ENCODE assay signal across 27 mouse cellular contexts in genomic region chr2:181142703-181143135, GRCm38 (mm10). TPM values are rescaled to one million over a fixed set of nuclear protein-coding genes. Genes with fewer than 3 reads are reported as not detected.
DNase-seq lines count a peak whose midpoint lies in the region; ATAC-seq and TF ChIP-seq lines count a peak whose summit lies in the region.
"Had no signal": no experiment of that assay in that cellular context is flagged by ENCODE, and none has a peak within 500 bp of the region (broad histone marks: within the 10 kb centered on the region; RNA-seq: fewer than 3 reads in every experiment).

No protein-coding gene starts in this region.

- no peak for TF ChIP-seq CTCF in cerebellum, adult 2 months (IDR thresholded peaks at IDR 0.05; ENCODE audit: borderline replicate concordance, insufficient read depth, low read depth, low read length)
- TF ChIP-seq CTCF in left cerebral cortex, adult 2 months (IDR thresholded peaks at IDR 0.05), result no peak

- peak overlapping the region; percentile 21 for H3K4me3 ChIP-seq in cerebellum, adult 2 months (replicated peaks; ENCODE audit: insufficient read depth, low read depth, low read length)
- no peak overlapping the region for H3K4me3 ChIP-seq in left cerebral cortex, adult 2 months
- no peak overlapping the region for H3K4me3 ChIP-seq in hindbrain, embryonic 12.5 days
- H3K4me3 ChIP-seq: heart, embryonic 10.5 days; hindbrain, embryonic 10.5 days; liver, embryonic 12.5 days; megakaryocyte, embryonic 14.5 days; neural tube, embryonic 15.5 days had no signal

- peak overlapping the region; percentile 98 for H3K27ac ChIP-seq in cerebellum, adult 2 months (ENCODE audit: insufficient read depth, low read length)
- H3K27ac ChIP-seq in left cerebral cortex, adult 2 months, result peak overlapping the region; percentile 95
- H3K27ac ChIP-seq in hindbrain, embryonic 12.5 days, result no peak overlapping the region
- H3K27ac ChIP-seq: heart, embryonic 10.5 days; hindbrain, embryonic 10.5 days; liver, embryonic 12.5 days; neural tube, embryonic 15.5 days had no signal

- no peaks in the 10 kb centered on the region for H3K27me3 ChIP-seq in cerebellum, adult 2 months (ENCODE audit: control insufficient read depth, insufficient read depth, low read length)
- H3K27me3 ChIP-seq in hindbrain, embryonic 12.5 days, result peaks cover 45% of the 10 kb centered on the region

- no peak overlapping the region for H3K9ac ChIP-seq in hindbrain, embryonic 12.5 days
- H3K9ac ChIP-seq: liver, embryonic 12.5 days; neural tube, embryonic 15.5 days had no signal

- H3K4me1 ChIP-seq in cerebellum, adult 2 months (ENCODE audit: control insufficient read depth, insufficient read depth, low read length), result peaks cover 67% of the 10 kb centered on the region
- peaks cover 5% of the 10 kb centered on the region; the same call in 1 of the 2 replicates for H3K4me1 ChIP-seq in hindbrain, embryonic 12.5 days
- H3K4me1 ChIP-seq: megakaryocyte, embryonic 14.5 days had no signal

- WGBS in cerebellum, adult 2 months, result 3% methylated on average over 8 of the region's 8 CpGs
- 58% methylated on average over 8 of the region's 8 CpGs for WGBS in hindbrain, embryonic 12.5 days

- no peak overlapping the region for H3K4me2 ChIP-seq in hindbrain, embryonic 12.5 days (replicated peaks)
- H3K4me2 ChIP-seq: liver, embryonic 12.5 days; neural tube, embryonic 15.5 days had no signal

- no peaks in the 10 kb centered on the region for H3K36me3 ChIP-seq in hindbrain, embryonic 12.5 days
- H3K36me3 ChIP-seq: G1E; heart, embryonic 10.5 days; hindbrain, embryonic 10.5 days; liver, embryonic 12.5 days had no signal

- no peaks in the 10 kb centered on the region for H3K9me3 ChIP-seq in hindbrain, embryonic 12.5 days (replicated peaks)
- H3K9me3 ChIP-seq: G1E; heart, embryonic 10.5 days; hindbrain, embryonic 10.5 days; liver, embryonic 12.5 days; megakaryocyte, embryonic 14.5 days; neural tube, embryonic 15.5 days had no signal

- TF ChIP-seq POLR2A in cerebellum, adult 2 months (IDR thresholded peaks at IDR 0.05; ENCODE audit: borderline replicate concordance, insufficient read depth, low read length), result no peak

- no peak for ATAC-seq in hindbrain, embryonic 12.5 days (ENCODE audit: low FRiP score)
- ATAC-seq: activated CD4-positive, CD25-positive, alpha-beta regulatory T cell, adult 4 months; forebrain, embryonic 14.5 days; liver, embryonic 12.5 days; midbrain, embryonic 16.5 days had no signal

- DNase-seq in cerebellum, adult 2 months, result peak; percentile 68 to 77
- no peak for DNase-seq in cerebellum, adult 11 months
- DNase-seq in left cerebral cortex, adult 2 months (ENCODE audit: extremely low spot score in 1 of 2, low spot score in 2 of 2), result no peak
- no peak for DNase-seq in left cerebral cortex, adult 18-20 months (ENCODE audit: low spot score in 2 of 2)
- peak; percentile 73 for DNase-seq in cerebellum, adult 9-11 months
- peak; percentile 59 to 68 for DNase-seq in left cerebral cortex, postnatal 36 days (ENCODE audit: low spot score in 2 of 2)
- DNase-seq in thymus, postnatal 25 days, result no peak
- DNase-seq: adrenal gland, postnatal 10 days; kidney, adult 18-20 months; kidney, postnatal 14 days; layer of hippocampus, adult 9-11 months; lung, adult 2 months; spleen, adult 18-20 months; thymus, adult 18-20 months had no signal

- intact Hi-C loops in left cerebral cortex, adult 2 months (cut with DNase I), result loop anchor here (2.0 kb wide), 1 partner anchor 22 kb away; no protein-coding TSS in a partner anchor
- intact Hi-C loops in left cerebral cortex, postnatal 36 days (cut with DNase I), result no loop called here

RNA-seq across cellular contexts. Expression of gene Kcnq2, which starts 7.6 kb away (rescaled TPM):
- 115 and 125 TPM in 2 replicates for polyA plus RNA-seq in cerebellum, adult 2 months (2012; rRNA removed)
- total RNA-seq in left cerebral cortex, adult 2 months (2021), result 100 to 1,000 TPM; 275 to 280 TPM
- 100 to 1,000 TPM; 264 to 274 TPM for total RNA-seq in left cerebral cortex, adult 18-20 months (2021)
- total RNA-seq in left cerebral cortex, postnatal 36 days (2021), result 100 to 1,000 TPM; 225 to 264 TPM
- 41.7 and 43.1 TPM in 2 replicates for polyA plus RNA-seq in hindbrain, embryonic 12.5 days (2016; fragmentation: Nextera tagmentation; extraction: Ambion mirVana)
- polyA plus RNA-seq: activated CD4-positive, CD25-positive, alpha-beta regulatory T cell, adult 4 months; G1E; heart, postnatal 0 days had no signal

RNA-seq across cellular contexts. Expression of gene Eef1a2, which starts 14.1 kb away (rescaled TPM):
- polyA plus RNA-seq in cerebellum, adult 2 months (2012; rRNA removed), result 1,226 and 1,413 TPM in 2 replicates
- 1,000 to 10,000 TPM; 1,380 to 1,388 TPM for total RNA-seq in left cerebral cortex, adult 2 months (2021)
- total RNA-seq in left cerebral cortex, adult 18-20 months (2021), result 1,000 to 10,000 TPM; 1,361 to 1,429 TPM
- 1,000 to 10,000 TPM; 1,312 to 1,553 TPM for total RNA-seq in left cerebral cortex, postnatal 36 days (2021)
- polyA plus RNA-seq in hindbrain, embryonic 12.5 days (2016; fragmentation: Nextera tagmentation; extraction: Ambion mirVana), result 2.3 and 2.5 TPM in 2 replicates
- polyA plus RNA-seq: activated CD4-positive, CD25-positive, alpha-beta regulatory T cell, adult 4 months; G1E; liver, embryonic 12.5 days had no signal

RNA-seq across cellular contexts. Expression of gene Ppdpf, which starts 44.3 kb away (rescaled TPM):
- polyA plus RNA-seq in cerebellum, adult 2 months (2012; rRNA removed), result 110 and 111 TPM in 2 replicates
- total RNA-seq in left cerebral cortex, adult 2 months (2021), result 10 to 100 TPM; 72.8 to 77.8 TPM
- total RNA-seq in left cerebral cortex, adult 18-20 months (2021), result 10 to 100 TPM; 74.7 to 76.8 TPM
- total RNA-seq in left cerebral cortex, postnatal 36 days (2021), result 10 to 100 TPM; 88.3 to 97.9 TPM
- polyA plus RNA-seq in hindbrain, embryonic 12.5 days (2016; fragmentation: Nextera tagmentation; extraction: Ambion mirVana), result 388 and 419 TPM in 2 replicates

RNA-seq across cellular contexts. Expression of gene Ptk6, which starts 59.9 kb away (rescaled TPM):
- polyA plus RNA-seq in cerebellum, adult 2 months (2012; rRNA removed), result 0.03 and 0.07 TPM in 2 replicates
- under 1 TPM in 1 of 2 experiments, not detected in 1; 0.11 TPM for total RNA-seq in left cerebral cortex, adult 2 months (2021)
- not detected for total RNA-seq in left cerebral cortex, adult 18-20 months (2021)
- total RNA-seq in left cerebral cortex, postnatal 36 days (2021), result not detected
- not detected in 2 replicates for polyA plus RNA-seq in hindbrain, embryonic 12.5 days (2016; fragmentation: Nextera tagmentation; extraction: Ambion mirVana)
- polyA plus RNA-seq: activated CD4-positive, CD25-positive, alpha-beta regulatory T cell, adult 4 months; embryonic facial prominence, embryonic 11.5 days; forebrain, embryonic 14.5 days; G1E; heart, embryonic 10.5 days; heart, postnatal 0 days; hindbrain, embryonic 10.5 days; midbrain, embryonic 16.5 days; neural tube, embryonic 15.5 days; stomach, embryonic 14.5 days had no signal

Comparison
In these comparisons a context has a peak if more than half of its experiments do, and no peak if none do; other contexts are left out.
1. DNase-seq: peak in cerebellum, adult 2 months (2 of 2), cerebellum, adult 9-11 months (single experiment) and left cerebral cortex, postnatal 36 days (2 of 2); none in cerebellum, adult 11 months (single experiment), left cerebral cortex, adult 2 months (0 of 2), left cerebral cortex, adult 18-20 months (0 of 2) and thymus, postnatal 25 days (single experiment).